Mouse (Mus musculus) CH12.LX (cell line): Measurements from ENCODE around the gene Yod1. TPM values are rescaled to one million over a fixed set of nuclear protein-coding genes. Genes with fewer than 3 reads are reported as not detected.

Experiments used
- DNase-seq: peaks from one replicate; pipeline ENCODE4 v3.0.0-alpha.2; 2013; ENCODE audit errors: extremely low read depth
- H3K27ac ChIP-seq: 2 replicates; pipeline ENCODE4 v1.5.1; 2012; ENCODE audit warnings: low read depth, mild to moderate bottlenecking, control low read depth, moderate library complexity; ENCODE audit not compliant: insufficient read depth
- H3K27me3 ChIP-seq: replicated peaks from 2 replicates; pipeline ENCODE3; 2012; ENCODE audit warnings: inconsistent platforms
- H3K36me3 ChIP-seq, 2 experiments: replicated peaks in 1 of 2; 2 replicates each; pipeline versions ENCODE3 to v1.6.1; 2012; ENCODE audit warnings: inconsistent platforms in 1 of 2, low read length in 1 of 2, mild to moderate bottlenecking in 1 of 2, mixed read lengths in 1 of 2, moderate library complexity in 1 of 2; ENCODE audit not compliant: control insufficient read depth in 1 of 2, insufficient read depth in 1 of 2
- H3K4me1 ChIP-seq, 2 experiments: 2 replicates each; pipeline ENCODE4 v1.6.1; 2012; ENCODE audit warnings: inconsistent platforms in 1 of 2, moderate library complexity in 1 of 2; ENCODE audit not compliant: insufficient read depth in 2 of 2, control insufficient read depth in 1 of 2
- H3K4me2 ChIP-seq: 2 replicates; pipeline ENCODE4 v1.6.1; 2012; ENCODE audit warnings: low read depth, mild to moderate bottlenecking, control low read depth; ENCODE audit not compliant: poor library complexity, insufficient read depth, severe bottlenecking
- H3K4me3 ChIP-seq, 3 experiments: fragments of 150-350 bp in 1 of 3; sonication (generic) in 1 of 3; replicated peaks in 1 of 3; 2 replicates each; pipeline versions ENCODE3 to v1.5.1; 2011 to 2012; ENCODE audit warnings: low read depth in 2 of 3, low read length in 2 of 3, mild to moderate bottlenecking in 2 of 3, moderate library complexity in 2 of 3, control low read depth in 1 of 3, improper control_type of control experiment in 1 of 3, inconsistent platforms in 1 of 3, mixed read lengths in 1 of 3; ENCODE audit not compliant: poor library complexity in 1 of 3
- H3K79me2 ChIP-seq: replicated peaks from 2 replicates; pipeline ENCODE4 v1.6.1; 2012; ENCODE audit warnings: mild to moderate bottlenecking, moderate library complexity; ENCODE audit not compliant: control insufficient read depth, poor library complexity, insufficient read depth, severe bottlenecking; ENCODE audit errors: extremely low read depth
- H3K9ac ChIP-seq: 2 replicates; pipeline ENCODE4 v1.6.1; 2012; ENCODE audit warnings: low read depth, mild to moderate bottlenecking, control low read depth, moderate library complexity; ENCODE audit not compliant: insufficient read depth
- H3K9me3 ChIP-seq: replicated peaks from 2 replicates; pipeline ENCODE3; 2012; ENCODE audit warnings: low read length, inconsistent platforms, mixed read lengths
- BHLHE40 ChIP-seq: IDR thresholded peaks from 2 replicates; pipeline ENCODE4 v1.6.1; 2011; ENCODE audit warnings: mild to moderate bottlenecking, low read depth, low read length, improper control_type of control experiment
- CTCF ChIP-seq, 2 experiments: IDR thresholded peaks in 1 of 2; conservative IDR thresholded peaks in 1 of 2; 2 replicates each; pipeline ENCODE4 v1.5.1; 2011 to 2012; ENCODE audit warnings: low read depth in 2 of 2, low read length in 2 of 2, improper control_type of control experiment in 1 of 2, inconsistent platforms in 1 of 2, mild to moderate bottlenecking in 1 of 2, moderate library complexity in 1 of 2
- E2F4 ChIP-seq: IDR thresholded peaks from 2 replicates; pipeline ENCODE4 v1.6.1; 2011; ENCODE audit warnings: low read depth, low read length, improper control_type of control experiment; ENCODE audit not compliant: insufficient replicate concordance
- EP300 ChIP-seq: IDR thresholded peaks from 2 replicates; pipeline ENCODE4 v1.6.1; 2011; ENCODE audit warnings: low read length, improper control_type of control experiment
- ETS1 ChIP-seq: conservative IDR thresholded peaks from 2 replicates; pipeline ENCODE4 v1.6.1; 2012; ENCODE audit warnings: low read depth, mild to moderate bottlenecking, inconsistent platforms, low read length, improper control_type of control experiment, moderate library complexity
- GABPA ChIP-seq: IDR thresholded peaks from 2 replicates; pipeline ENCODE4 v1.6.1; 2012; ENCODE audit warnings: low read depth, low read length, improper control_type of control experiment, inconsistent platforms; ENCODE audit not compliant: insufficient replicate concordance
- HCFC1 ChIP-seq: IDR thresholded peaks from 2 replicates; pipeline ENCODE4 v1.6.1; 2012; ENCODE audit warnings: low read depth, mild to moderate bottlenecking, inconsistent platforms, low read length, improper control_type of control experiment
- MAFK ChIP-seq: IDR thresholded peaks from 2 replicates; pipeline ENCODE4 v1.6.1; 2011; ENCODE audit warnings: low read length, improper control_type of control experiment; ENCODE audit not compliant: insufficient replicate concordance
- MAZ ChIP-seq: IDR thresholded peaks from 2 replicates; pipeline ENCODE4 v1.6.1; 2012; ENCODE audit warnings: low read depth, mild to moderate bottlenecking, inconsistent platforms, low read length, improper control_type of control experiment, moderate library complexity
- MEF2A ChIP-seq: IDR thresholded peaks from 2 replicates; pipeline ENCODE4 v1.6.1; 2014; ENCODE audit warnings: low read depth, mild to moderate bottlenecking, inconsistent platforms, low read length, improper control_type of control experiment, borderline replicate concordance
- MYC ChIP-seq: IDR thresholded peaks from 2 replicates; pipeline ENCODE4 v1.6.1; 2011; ENCODE audit warnings: low read depth, mild to moderate bottlenecking, improper control_type of control experiment, low read length
- PAX5 ChIP-seq: IDR thresholded peaks from 2 replicates; pipeline ENCODE4 v1.6.1; 2012; ENCODE audit warnings: low read length, inconsistent platforms, mixed read lengths
- POLR2A ChIP-seq: IDR thresholded peaks from 2 replicates; pipeline ENCODE4 v1.6.1; 2011; ENCODE audit warnings: low read depth, mild to moderate bottlenecking, improper control_type of control experiment, low read length
- POLR2AphosphoS2 ChIP-seq: IDR thresholded peaks from 2 replicates; pipeline ENCODE4 v1.6.1; 2011; ENCODE audit warnings: low read depth, low read length, improper control_type of control experiment
- RAD21 ChIP-seq: IDR thresholded peaks from 2 replicates; pipeline ENCODE4 v1.6.1; 2011; ENCODE audit warnings: low read depth, mild to moderate bottlenecking, low read length, improper control_type of control experiment, moderate library complexity
- RCOR1 ChIP-seq: conservative IDR thresholded peaks from 2 replicates; pipeline ENCODE4 v1.6.1; 2012; ENCODE audit warnings: low read depth, mild to moderate bottlenecking, inconsistent platforms, low read length, improper control_type of control experiment
- SIN3A ChIP-seq: IDR thresholded peaks from 2 replicates; pipeline ENCODE4 v1.6.1; 2012; ENCODE audit warnings: low read length, improper control_type of control experiment, inconsistent platforms
- TBP ChIP-seq: conservative IDR thresholded peaks from 2 replicates; pipeline ENCODE4 v1.6.1; 2011; ENCODE audit warnings: low read depth, low read length, improper control_type of control experiment
- TCF12 ChIP-seq: IDR thresholded peaks from 2 replicates; pipeline ENCODE4 v1.6.1; 2014; ENCODE audit warnings: low read depth, mild to moderate bottlenecking, inconsistent platforms, low read length, improper control_type of control experiment
- USF1 ChIP-seq: IDR thresholded peaks from 2 replicates; pipeline ENCODE4 v1.6.1; 2014; ENCODE audit warnings: low read depth, mild to moderate bottlenecking, inconsistent platforms, low read length, improper control_type of control experiment
- USF2 ChIP-seq: conservative IDR thresholded peaks from 2 replicates; pipeline ENCODE4 v1.6.1; 2011; ENCODE audit warnings: low read depth, low read length, improper control_type of control experiment
- ZKSCAN1 ChIP-seq: IDR thresholded peaks from 2 replicates; pipeline ENCODE4 v1.6.1; 2012; ENCODE audit warnings: low read depth, inconsistent platforms, low read length, improper control_type of control experiment, borderline replicate concordance
- ZNF384 ChIP-seq: IDR thresholded peaks from 2 replicates; pipeline ENCODE4 v1.6.1; 2012; ENCODE audit warnings: low read depth, low read length, improper control_type of control experiment, inconsistent platforms
- dilution Hi-C: fragments of 300-500 bp; cut with MboI; formaldehyde crosslinking; loops from 2 replicates; pipeline ENCODE4 v1.14.3; 2020; ENCODE audit warnings: low sequenced_read_pairs; ENCODE audit not compliant: extremely low pct_unique_long_range_greater_than_20kb, extremely low pct_ligation_motif_present
- in situ Hi-C: fragments of 300-500 bp; cut with MboI; formaldehyde crosslinking; loops from 3 replicates; pipeline ENCODE4 v1.14.3; 2019; ENCODE audit warnings: low sequenced_read_pairs, low pct_ligation_motif_present, low pct_unique_long_range_greater_than_20kb, mixed read lengths
- polyA plus RNA-seq: library from polyadenylated mRNA; unstranded; fragments of >175 nt; gene quantifications from 2 replicates; pipeline ENCODE4 v1.2.1, GENCODE M21; 2012; ENCODE audit warnings: low read depth; ENCODE audit not compliant: insufficient read length
- total RNA-seq, 2 experiments: library from RNA; depleted of rRNA; stranded (reverse); fragments of 300-350 nt in 1 of 2; fragments of >200 nt in 1 of 2; gene quantifications; 2 replicates each; pipeline ENCODE4 v1.2.3; 2012 to 2014

The Yod1 gene
- total and polyA plus RNA-seq, 3 experiments = 3.6 to 5.4 (median 5.2) TPM

DNA sequence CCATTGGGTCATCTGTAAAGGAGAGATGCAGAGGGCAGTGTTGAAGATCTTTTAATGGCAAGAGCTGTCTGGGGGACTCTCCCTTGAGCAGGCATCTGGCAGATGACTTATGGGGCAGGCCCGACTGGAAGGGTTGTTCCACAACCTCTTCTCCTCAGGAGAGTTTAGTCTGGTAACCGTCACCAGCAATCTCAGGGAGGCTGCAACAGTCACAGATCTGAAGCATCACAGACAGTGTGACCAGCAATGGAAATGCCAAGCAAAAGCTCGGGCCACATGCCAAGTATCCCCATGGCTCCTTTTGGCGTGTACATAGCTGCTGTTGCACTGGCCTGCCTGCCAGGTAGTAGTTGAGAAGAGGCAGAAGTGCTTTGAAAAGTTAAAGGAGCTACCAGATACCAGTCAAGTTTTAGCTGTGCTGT lies 23.1 kb downstream of the Yod1 start:
- Histone ChIP-seq H3K27ac (no peak overlapping the region), H3K4me2 (no peak overlapping the region), H3K79me2 (no peaks in the 10 kb centered on the region), H3K9me3 (no peaks in the 10 kb centered on the region), H3K4me3 (peak overlapping the region in 1 of 3 experiments; percentile 47), H3K9ac (no peak overlapping the region), H3K4me1 (peaks cover 5 to 40% of the 10 kb centered on the region in 2 experiments; a peak in 3 of 4 replicates), H3K36me3 (no peaks in the 10 kb centered on the region), H3K27me3 (no peaks in the 10 kb centered on the region)
- 0 out of 2 replicates have a peak, but pooled peaks have one; percentile 19 for TF ChIP-seq EP300
- 0 out of 2 replicates have a peak, but pooled peaks have one; percentile 7 for TF ChIP-seq TBP
- no peak for TF ChIP-seq HCFC1
- TF ChIP-seq E2F4 = no peak
- TF ChIP-seq TCF12 = 0 out of 2 replicates have a peak, but pooled peaks have one; percentile 18
- TF ChIP-seq RCOR1 = no peak
- peak; percentile 58 for TF ChIP-seq ETS1
- dilution Hi-C loops (no loop called here), in situ Hi-C loops (no loop called here)
- peak; percentile 81 for DNase-seq

DNA sequence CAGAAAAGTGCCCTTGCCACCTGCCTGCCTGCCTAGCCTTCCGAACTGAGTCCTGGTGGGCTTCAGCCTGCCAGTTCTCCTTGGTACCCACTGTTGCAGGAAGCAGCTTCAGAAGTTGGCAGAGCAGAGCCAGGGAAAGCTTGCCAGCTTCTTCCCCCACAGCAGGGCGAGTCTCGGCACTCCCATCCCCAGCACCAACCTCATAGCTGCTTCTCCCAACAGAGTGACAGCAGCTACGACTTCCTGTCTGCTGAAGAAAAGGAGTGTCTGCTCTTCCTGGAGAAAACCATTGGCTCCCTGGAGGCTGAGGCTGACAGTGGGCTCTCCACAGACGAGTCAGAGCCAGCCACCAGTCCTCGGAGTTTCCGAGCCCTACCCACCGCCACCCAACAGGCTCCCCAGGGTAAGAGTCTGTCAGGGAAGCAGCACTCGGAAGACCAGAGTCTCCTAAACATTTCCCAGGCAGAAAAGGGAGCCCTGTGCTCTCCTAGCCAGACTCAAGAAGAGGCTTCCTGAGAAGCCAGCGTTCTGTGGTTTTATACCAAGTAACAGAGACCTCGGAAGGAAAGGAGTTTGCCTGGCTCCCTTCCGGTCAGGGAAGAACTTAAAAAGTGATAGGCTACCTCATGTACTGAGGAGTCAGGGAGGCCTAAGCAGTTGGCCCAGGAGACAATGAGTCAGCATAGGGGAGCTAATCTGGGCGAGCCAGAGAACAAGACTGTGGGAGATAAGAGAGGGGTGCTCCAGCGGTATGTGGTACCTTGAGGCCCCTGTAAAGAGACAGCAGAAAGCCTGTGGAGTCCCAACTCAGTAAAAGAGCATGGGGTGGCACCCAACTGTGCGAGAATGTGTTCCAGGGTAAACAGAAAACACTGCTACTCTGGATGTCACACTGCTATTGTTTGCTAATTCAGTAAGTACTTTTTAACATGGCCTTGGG lies 23.9 kb downstream of the Yod1 start:
- TF ChIP-seq MAFK (no peak), BHLHE40 (no peak), ETS1 (no peak), POLR2AphosphoS2 (no peak)
- TF ChIP-seq, all 38 proteins: peak for 0
- Histone ChIP-seq H3K27ac (no peak overlapping the region), H3K9me3 (no peaks in the 10 kb centered on the region), H3K4me1 (peaks cover 5 to 40% of the 10 kb centered on the region in 2 experiments; a peak in 3 of 4 replicates), H3K36me3 (no peaks in the 10 kb centered on the region), H3K4me2 (no peak overlapping the region), H3K79me2 (no peaks in the 10 kb centered on the region), H3K4me3 (peak overlapping the region in 1 of 3 experiments; percentile 47), H3K27me3 (no peaks in the 10 kb centered on the region), H3K9ac (no peak overlapping the region)
- dilution Hi-C loops (no loop called here), in situ Hi-C loops (no loop called here)
- peak; percentile 37 for DNase-seq

DNA sequence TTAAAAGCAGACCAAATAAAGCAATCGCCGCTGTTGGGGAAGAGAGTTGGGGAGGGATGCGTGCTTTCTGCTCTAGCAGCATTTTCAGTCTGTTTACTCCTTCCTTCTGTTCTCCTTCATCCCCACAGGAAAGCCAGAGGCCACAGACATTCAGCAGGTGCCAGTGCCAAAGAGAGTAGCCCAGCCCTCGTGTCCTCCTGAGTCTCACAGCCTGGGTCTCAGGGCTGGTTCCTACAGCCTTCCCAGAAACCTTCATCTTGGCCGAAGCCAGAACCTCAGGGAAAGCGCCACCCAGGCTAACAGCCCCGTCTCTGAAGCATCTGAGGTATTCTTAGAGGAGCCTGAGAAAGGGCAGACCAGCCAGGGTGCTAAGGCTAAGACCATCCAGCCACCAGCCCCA lies 25.1 kb downstream of the Yod1 start:
- Histone ChIP-seq H3K27ac (no peak overlapping the region), H3K36me3 (no peaks in the 10 kb centered on the region), H3K4me1 (peaks cover 5 to 39% of the 10 kb centered on the region in 2 experiments; a peak in 3 of 4 replicates), H3K4me2 (no peak overlapping the region), H3K4me3 (no peak overlapping the region), H3K9me3 (no peaks in the 10 kb centered on the region), H3K9ac (no peak overlapping the region), H3K79me2 (no peaks in the 10 kb centered on the region), H3K27me3 (no peaks in the 10 kb centered on the region)
- dilution Hi-C loops (no loop called here), in situ Hi-C loops (no loop called here)
- no peak for DNase-seq
- TF ChIP-seq SIN3A = no peak
- TF ChIP-seq USF2 = no peak
- no peak for TF ChIP-seq POLR2A
- no peak for TF ChIP-seq HCFC1
- TF ChIP-seq MEF2A = no peak
- TF ChIP-seq PAX5 = no peak
- TF ChIP-seq RAD21 = no peak
- no peak for TF ChIP-seq USF1
- TF ChIP-seq ZNF384 = no peak
- TF ChIP-seq MYC = no peak
- no peak for TF ChIP-seq ZKSCAN1
- no peak for TF ChIP-seq TBP
- TF ChIP-seq EP300 = no peak
- no peak for TF ChIP-seq CTCF (conservative IDR thresholded peaks at IDR 0.05 in 1 of 2, IDR thresholded peaks at IDR 0.05 in 1 of 2; ENCODE audit: low read depth in 2 of 2, low read length in 2 of 2)
- TF ChIP-seq GABPA = no peak
- TF ChIP-seq ETS1 = no peak
- no peak for TF ChIP-seq MAFK
- TF ChIP-seq MAZ = no peak
